Mouse (Mus musculus): ENCODE results near the gene Preb.

Preb gene

GRCm38 (mm10) chr5:30959966-30960501 is at the start of gene Preb:
Gene Preb, minus strand, starts transcription at chr5:30960361.
- peak; percentile 99 for DNase-seq (ENCODE audit: low spot score)

- DNase-seq (ENCODE audit: low spot score), result peak; percentile 97
Measured at GRCm38 (mm10) chr5:31004184-31004583, 44.0 kb upstream of the Preb start.

- DNase-seq (ENCODE audit: low spot score), result no peak
Measured at GRCm38 (mm10) chr5:31001560-31001959, 41.4 kb upstream of the Preb start.

GRCm38 (mm10) chr5:31000993-31001392 is 40.8 kb upstream of the Preb start:
- no peak for DNase-seq (ENCODE audit: low spot score)

GRCm38 (mm10) chr5:31000122-31000521 is 40.0 kb upstream of the Preb start:
- peak; percentile 55 for DNase-seq (ENCODE audit: low spot score)

- DNase-seq (ENCODE audit: low spot score), result no peak
Measured at GRCm38 (mm10) chr5:30999324-30999723, 39.2 kb upstream of the Preb start.

- peak; percentile 72 for DNase-seq (ENCODE audit: low spot score)
Measured at GRCm38 (mm10) chr5:30998306-30998705, 38.1 kb upstream of the Preb start.

- no peak for DNase-seq (ENCODE audit: low spot score)
Measured at GRCm38 (mm10) chr5:30994910-30995635, 34.9 kb upstream of the Preb start.

GRCm38 (mm10) chr5:30994074-30994473 is 33.9 kb upstream of the Preb start:
- no peak for DNase-seq (ENCODE audit: low spot score)

GRCm38 (mm10) chr5:30992980-30993676 is 33.0 kb upstream of the Preb start:
- no peak for DNase-seq (ENCODE audit: low spot score)

- DNase-seq (ENCODE audit: low spot score), result peak; percentile 72
Measured at GRCm38 (mm10) chr5:30982357-30982756, 22.2 kb upstream of the Preb start.

- DNase-seq (ENCODE audit: low spot score), result no peak
Measured at GRCm38 (mm10) chr5:30974870-30975656, 14.9 kb upstream of the Preb start.

- no peak for DNase-seq (ENCODE audit: low spot score)
Measured at GRCm38 (mm10) chr5:30969440-30969839, 9.3 kb upstream of the Preb start.

GRCm38 (mm10) chr5:30968416-30968815 is 8.3 kb upstream of the Preb start, which contains the start of gene Tcf23:
Gene Tcf23, plus strand, starts transcription at chr5:30968662.
- DNase-seq (ENCODE audit: low spot score), result no peak

GRCm38 (mm10) chr5:30966189-30966588 is 6.0 kb upstream of the Preb start:
- no peak for DNase-seq (ENCODE audit: low spot score)

- DNase-seq (ENCODE audit: low spot score), result no peak
Measured at GRCm38 (mm10) chr5:30963916-30964315, 3.8 kb upstream of the Preb start.

GRCm38 (mm10) chr5:30961545-30962505 is 1.7 kb upstream of the Preb start:
- no peak for DNase-seq (ENCODE audit: low spot score)

GRCm38 (mm10) chr5:30960814-30961213 is 653 bp upstream of the Preb start:
- DNase-seq (ENCODE audit: low spot score), result no peak

GRCm38 (mm10) chr5:30959198-30959854 is 835 bp downstream of the Preb start:
- DNase-seq (ENCODE audit: low spot score), result peak; percentile 60

- no peak for DNase-seq (ENCODE audit: low spot score)
Measured at GRCm38 (mm10) chr5:30957891-30958290, 2.3 kb downstream of the Preb start.

- DNase-seq (ENCODE audit: low spot score), result no peak
Measured at GRCm38 (mm10) chr5:30955751-30956150, 4.4 kb downstream of the Preb start.
